Mouse (Mus musculus) heart, embryonic 10.5 days (tissue): Measurements from ENCODE around the gene Dnmt3a. TPM values are rescaled to one million over a fixed set of nuclear protein-coding genes. Genes with fewer than 3 reads are reported as not detected.

Experiments
- DNase-seq: peaks from one replicate; pipeline ENCODE4 v3.0.0-alpha.2; 2017; ENCODE audit warnings: low spot score
- H3K27ac ChIP-seq: fragments of 300-500 bp; sonication (generic); 2 replicates; pipeline ENCODE4 v1.5.1; 2016; ENCODE audit warnings: mild to moderate bottlenecking
- H3K27me3 ChIP-seq: fragments of 300-500 bp; sonication (generic); 2 replicates; pipeline ENCODE4 v1.6.1; 2016; ENCODE audit warnings: mild to moderate bottlenecking; ENCODE audit not compliant: poor library complexity, insufficient read depth, severe bottlenecking
- H3K36me3 ChIP-seq: fragments of 300-500 bp; sonication (generic); 2 replicates; pipeline ENCODE4 v1.6.1; 2016; ENCODE audit warnings: mild to moderate bottlenecking, moderate library complexity
- H3K4me1 ChIP-seq: fragments of 300-500 bp; sonication (generic); 2 replicates; pipeline ENCODE4 v1.6.1; 2016; ENCODE audit warnings: mild to moderate bottlenecking
- H3K4me3 ChIP-seq: fragments of 300-500 bp; sonication (generic); 2 replicates; pipeline ENCODE4 v1.5.1; 2016; ENCODE audit warnings: mild to moderate bottlenecking, moderate library complexity
- H3K9me3 ChIP-seq: fragments of 300-500 bp; sonication (generic); 2 replicates; pipeline ENCODE4 v1.6.1; 2016; ENCODE audit warnings: mild to moderate bottlenecking, moderate library complexity
- WGBS: fragments of 180-500 bp; shearing (Covaris S2); methylation state at CpG from one replicate; pipeline ENCODE4 v1.1.7; 2016; 5-methylcytosine and 5-hydroxymethylcytosine counted together
- polyA plus RNA-seq: library from polyadenylated mRNA; unstranded; fragments of >200 nt; fragmentation: Nextera tagmentation; extraction: Ambion mirVana; gene quantifications from 2 replicates; pipeline ENCODE4 v1.2.1, GENCODE M21; 2016

The Dnmt3a gene
- polyA plus RNA-seq, 1 experiment from 2014 or later = 154 TPM

- H3K36me3 ChIP-seq = no peaks in the 10 kb centered on the region
- WGBS = 52% methylated on average over 7 of the region's 7 CpGs
- no peaks in the 10 kb centered on the region for H3K9me3 ChIP-seq
- H3K27ac ChIP-seq = no peak overlapping the region
- peak overlapping the region; percentile 56 for H3K4me3 ChIP-seq
- 0 out of 2 replicates have a peak, but pooled peaks cover 8% of the 10 kb centered on the region for H3K27me3 ChIP-seq
- H3K4me1 ChIP-seq = peaks cover 29% of the 10 kb centered on the region
- no peak for DNase-seq
These were observed 14.6 kb upstream of the Dnmt3a start for GRCm38 (mm10) chr12:3791257-3791656.

GRCm38 (mm10) chr12:3791732-3792131 is 14.1 kb upstream of the Dnmt3a start:
- WGBS = under 1% methylated on average over 22 of the region's 22 CpGs
- 0 out of 2 replicates have a peak, but pooled peaks cover 8% of the 10 kb centered on the region for H3K27me3 ChIP-seq
- peak overlapping the region; percentile 56 for H3K4me3 ChIP-seq
- DNase-seq = peak; percentile 96
- H3K36me3 ChIP-seq = no peaks in the 10 kb centered on the region
- no peaks in the 10 kb centered on the region for H3K9me3 ChIP-seq
- H3K27ac ChIP-seq = peak overlapping the region; percentile 81
- peaks cover 24% of the 10 kb centered on the region for H3K4me1 ChIP-seq

GRCm38 (mm10) chr12:3792248-3792647 is 13.6 kb upstream of the Dnmt3a start:
- Histone ChIP-seq H3K4me3 (peak overlapping the region; percentile 56), H3K27ac (peak overlapping the region; percentile 81), H3K27me3 (0 out of 2 replicates have a peak, but pooled peaks cover 8% of the 10 kb centered on the region), H3K4me1 (peaks cover 19% of the 10 kb centered on the region), H3K36me3 (no peaks in the 10 kb centered on the region), H3K9me3 (no peaks in the 10 kb centered on the region)
- no peak for DNase-seq
- WGBS = 26% methylated on average over 8 of the region's 8 CpGs

GRCm38 (mm10) chr12:3795569-3795968 is 10.2 kb upstream of the Dnmt3a start:
- Histone ChIP-seq H3K4me1 (peaks cover 7% of the 10 kb centered on the region), H3K27ac (no peak overlapping the region), H3K36me3 (no peaks in the 10 kb centered on the region), H3K4me3 (no peak overlapping the region), H3K27me3 (0 out of 2 replicates have a peak, but pooled peaks cover 8% of the 10 kb centered on the region), H3K9me3 (no peaks in the 10 kb centered on the region)
- WGBS = 21% methylated on average over 4 of the region's 4 CpGs
- no peak for DNase-seq

- H3K36me3 ChIP-seq = no peaks in the 10 kb centered on the region
- H3K4me1 ChIP-seq = no peaks in the 10 kb centered on the region
- 80% methylated on average over 1 of the region's 1 CpGs for WGBS
- H3K27ac ChIP-seq = no peak overlapping the region
- H3K27me3 ChIP-seq = peaks cover 13% of the 10 kb centered on the region; the same call in 1 of the 2 replicates
- H3K9me3 ChIP-seq = no peaks in the 10 kb centered on the region
- H3K4me3 ChIP-seq = no peak overlapping the region
- no peak for DNase-seq
These were observed 6.3 kb upstream of the Dnmt3a start for GRCm38 (mm10) chr12:3799551-3799950.

GRCm38 (mm10) chr12:3806271-3806684 is 471 bp downstream of the Dnmt3a start:
- H3K9me3 ChIP-seq = no peaks in the 10 kb centered on the region
- peak overlapping the region; percentile 97 for H3K27ac ChIP-seq
- peak overlapping the region; percentile 89 for H3K4me3 ChIP-seq
- peaks cover 29% of the 10 kb centered on the region; the same call in 1 of the 2 replicates for H3K27me3 ChIP-seq
- 1% methylated on average over 35 of the region's 41 CpGs for WGBS
- peak; percentile 90 for DNase-seq
- peaks cover 45% of the 10 kb centered on the region for H3K4me1 ChIP-seq
- no peaks in the 10 kb centered on the region for H3K36me3 ChIP-seq

GRCm38 (mm10) chr12:3806703-3807547 is 1.1 kb downstream of the Dnmt3a start:
- peaks cover 51% of the 10 kb centered on the region for H3K4me1 ChIP-seq
- DNase-seq = no peak
- peak overlapping the region; percentile 89 for H3K4me3 ChIP-seq
- no peaks in the 10 kb centered on the region for H3K36me3 ChIP-seq
- peaks cover 29% of the 10 kb centered on the region; the same call in 1 of the 2 replicates for H3K27me3 ChIP-seq
- no peaks in the 10 kb centered on the region for H3K9me3 ChIP-seq
- peak overlapping the region; percentile 97 for H3K27ac ChIP-seq
- WGBS = 1% methylated on average over 121 of the region's 141 CpGs

GRCm38 (mm10) chr12:3807548-3808395 is 2.0 kb downstream of the Dnmt3a start:
- Histone ChIP-seq H3K9me3 (no peaks in the 10 kb centered on the region), H3K36me3 (no peaks in the 10 kb centered on the region), H3K4me1 (peaks cover 60% of the 10 kb centered on the region), H3K27ac (peak overlapping the region; percentile 97), H3K4me3 (peak overlapping the region; percentile 89), H3K27me3 (peaks cover 26% of the 10 kb centered on the region; the same call in 1 of the 2 replicates)
- DNase-seq = no peak
- WGBS = 0% methylated on average over 62 of the region's 105 CpGs

GRCm38 (mm10) chr12:3808396-3808981 is 2.7 kb downstream of the Dnmt3a start:
- no peak for DNase-seq
- 3% methylated on average over 10 of the region's 10 CpGs for WGBS
- peaks cover 64% of the 10 kb centered on the region for H3K4me1 ChIP-seq
- H3K9me3 ChIP-seq = no peaks in the 10 kb centered on the region
- H3K27me3 ChIP-seq = peaks cover 25% of the 10 kb centered on the region; the same call in 1 of the 2 replicates
- no peaks in the 10 kb centered on the region for H3K36me3 ChIP-seq
- H3K27ac ChIP-seq = peak overlapping the region; percentile 97
- H3K4me3 ChIP-seq = peak overlapping the region; percentile 89

GRCm38 (mm10) chr12:3809520-3810180 is 3.8 kb downstream of the Dnmt3a start:
- peaks cover 64% of the 10 kb centered on the region for H3K4me1 ChIP-seq
- WGBS = 59% methylated on average over 7 of the region's 7 CpGs
- H3K9me3 ChIP-seq = no peaks in the 10 kb centered on the region
- no peaks in the 10 kb centered on the region for H3K36me3 ChIP-seq
- peaks cover 15% of the 10 kb centered on the region; the same call in 1 of the 2 replicates for H3K27me3 ChIP-seq
- DNase-seq = no peak
- H3K27ac ChIP-seq = no peak overlapping the region; the same call in 1 of the 2 replicates
- 0 out of 2 replicates have a peak overlapping the region, but pooled peaks have one; percentile 89 for H3K4me3 ChIP-seq

- Histone ChIP-seq H3K4me1 (peaks cover 71% of the 10 kb centered on the region), H3K4me3 (0 out of 2 replicates have a peak overlapping the region, but pooled peaks have one; percentile 4), H3K27ac (no peak overlapping the region), H3K9me3 (no peaks in the 10 kb centered on the region), H3K36me3 (no peaks in the 10 kb centered on the region), H3K27me3 (peaks cover 9% of the 10 kb centered on the region; the same call in 1 of the 2 replicates)
- no peak for DNase-seq
- 17% methylated on average over 4 of the region's 4 CpGs for WGBS
These were observed 4.6 kb downstream of the Dnmt3a start for GRCm38 (mm10) chr12:3810455-3810854.

GRCm38 (mm10) chr12:3811596-3811995 is 5.8 kb downstream of the Dnmt3a start:
- Histone ChIP-seq H3K9me3 (no peaks in the 10 kb centered on the region), H3K4me3 (no peak overlapping the region), H3K4me1 (peaks cover 64% of the 10 kb centered on the region), H3K27me3 (no peaks in the 10 kb centered on the region), H3K27ac (peak overlapping the region; percentile 59; the same call in 1 of the 2 replicates), H3K36me3 (no peaks in the 10 kb centered on the region)
- WGBS = 45% methylated on average over 5 of the region's 5 CpGs
- no peak for DNase-seq
